Mouse (Mus musculus) kidney, postnatal 0 days (tissue): ENCODE measurements around the gene Ado. TPM values are rescaled to one million over a fixed set of nuclear protein-coding genes. Genes with fewer than 3 reads are reported as not detected.

Experiments
- ATAC-seq: fragments of 200-750 bp; cut with Nextera tagmentation; replicated peaks from 2 replicates; pipeline ENCODE4 v1.8.0; 2017; ENCODE audit warnings: low read depth, moderate number of reproducible peaks, moderate TSS enrichment, moderate library complexity; ENCODE audit not compliant: low FRiP score
- DNase-seq: peaks from one replicate; pipeline ENCODE4 v3.0.0-alpha.2; 2016; ENCODE audit warnings: low spot score
- H3K27ac ChIP-seq: fragments of 300-500 bp; sonication (generic); 2 replicates; pipeline ENCODE4 v1.5.1; 2014; ENCODE audit warnings: mild to moderate bottlenecking
- H3K27me3 ChIP-seq: fragments of 300-500 bp; sonication (generic); 2 replicates; pipeline ENCODE4 v1.6.1; 2014; ENCODE audit warnings: low read length, mixed read lengths; ENCODE audit not compliant: insufficient read depth
- H3K36me3 ChIP-seq: fragments of 300-500 bp; sonication (generic); 2 replicates; pipeline ENCODE4 v1.6.1; 2014; ENCODE audit warnings: low read length, mixed read lengths; ENCODE audit not compliant: insufficient read depth
- H3K4me1 ChIP-seq: fragments of 300-500 bp; sonication (generic); replicated peaks from 2 replicates; pipeline ENCODE4 v1.6.1; 2014; ENCODE audit warnings: antibody characterized with exemption, low read length, mixed read lengths; ENCODE audit not compliant: insufficient read depth
- H3K4me2 ChIP-seq: fragments of 300-500 bp; sonication (generic); 2 replicates; pipeline ENCODE4 v1.6.1; 2014; ENCODE audit warnings: mild to moderate bottlenecking, low read length, moderate library complexity, mixed read lengths
- H3K4me3 ChIP-seq: fragments of 300-500 bp; sonication (generic); replicated peaks from 2 replicates; pipeline ENCODE4 v1.5.1; 2014; ENCODE audit warnings: low read depth, low read length
- H3K9ac ChIP-seq: fragments of 300-500 bp; sonication (generic); 2 replicates; pipeline ENCODE4 v1.6.1; 2014; ENCODE audit warnings: low read depth, low read length
- H3K9me3 ChIP-seq: fragments of 300-500 bp; sonication (generic); replicated peaks from 2 replicates; pipeline ENCODE4 v1.6.1; 2016; ENCODE audit warnings: low read length, inconsistent platforms, mixed read lengths
- CTCF ChIP-seq: IDR thresholded peaks from 2 replicates; pipeline ENCODE4 v1.5.1; 2016; ENCODE audit warnings: antibody characterized with exemption, low read depth, mild to moderate bottlenecking, moderate library complexity
- WGBS: fragments of 180-500 bp; shearing (Covaris S2); extraction: QIAGEN DNeasy Blood & Tissue Kit; methylation state at CpG from one replicate; pipeline ENCODE4 v1.1.7; 2014; 5-methylcytosine and 5-hydroxymethylcytosine counted together
- polyA plus RNA-seq: library from polyadenylated mRNA; unstranded; fragments of >200 nt; fragmentation: Nextera tagmentation; extraction: Ambion mirVana; gene quantifications from 2 replicates; pipeline ENCODE4 v1.2.1, GENCODE M21; 2015

Gene Ado
- polyA plus RNA-seq, 1 experiment from 2014 or later = 51.2 TPM

- WGBS = 83% methylated on average over 7 of the region's 7 CpGs
- Histone ChIP-seq H3K27ac (no peak overlapping the region), H3K27me3 (no peaks in the 10 kb centered on the region), H3K4me2 (no peak overlapping the region), H3K4me3 (no peak overlapping the region), H3K9me3 (no peaks in the 10 kb centered on the region), H3K36me3 (no peaks in the 10 kb centered on the region), H3K9ac (no peak overlapping the region), H3K4me1 (no peaks in the 10 kb centered on the region)
- no peak for TF ChIP-seq CTCF
- DNase-seq (no peak), ATAC-seq (no peak)
Observed at GRCm38 (mm10) chr10:67524694-67525093, 24.1 kb downstream of the Ado start.

GRCm38 (mm10) chr10:67524130-67524529, 24.6 kb downstream of the Ado start:
- H3K36me3 ChIP-seq = no peaks in the 10 kb centered on the region
- no peaks in the 10 kb centered on the region for H3K4me1 ChIP-seq
- no peaks in the 10 kb centered on the region for H3K27me3 ChIP-seq
- no peak overlapping the region for H3K27ac ChIP-seq
- DNase-seq (no peak), ATAC-seq (no peak)
- TF ChIP-seq CTCF = no peak
- 82% methylated on average over 3 of the region's 3 CpGs for WGBS
- no peak overlapping the region for H3K9ac ChIP-seq
- H3K4me3 ChIP-seq = no peak overlapping the region
- no peak overlapping the region for H3K4me2 ChIP-seq
- H3K9me3 ChIP-seq = no peaks in the 10 kb centered on the region

DNA sequence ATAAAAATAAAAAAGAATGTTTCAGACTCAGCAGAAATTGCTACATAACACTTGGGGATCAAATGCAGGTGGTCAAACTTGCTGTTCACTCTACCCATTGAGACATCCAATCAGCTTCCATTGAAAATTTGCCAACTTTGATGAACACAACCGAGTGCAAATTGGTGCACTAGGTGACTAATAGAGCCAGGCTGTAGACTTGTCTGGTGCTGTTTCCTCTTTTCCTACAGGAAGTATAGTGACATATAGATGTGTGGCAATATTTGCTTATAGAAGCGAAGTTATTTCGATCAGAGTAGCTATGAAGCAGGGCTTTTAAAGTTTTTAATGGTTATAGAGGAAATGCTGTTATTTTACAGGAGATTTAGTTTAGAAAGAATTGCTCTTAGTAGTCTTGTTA, 30.0 kb downstream of the Ado start:
- no peaks in the 10 kb centered on the region for H3K4me1 ChIP-seq
- no peak for DNase-seq
- H3K4me2 ChIP-seq = no peak overlapping the region
- H3K27ac ChIP-seq = no peak overlapping the region
- no peak overlapping the region for H3K9ac ChIP-seq
- no peaks in the 10 kb centered on the region for H3K36me3 ChIP-seq
- no peaks in the 10 kb centered on the region for H3K9me3 ChIP-seq
- ATAC-seq = no peak
- no peak overlapping the region for H3K4me3 ChIP-seq
- TF ChIP-seq CTCF = no peak
- no peaks in the 10 kb centered on the region for H3K27me3 ChIP-seq
- WGBS = 83% methylated on average over 3 of the region's 3 CpGs

DNA sequence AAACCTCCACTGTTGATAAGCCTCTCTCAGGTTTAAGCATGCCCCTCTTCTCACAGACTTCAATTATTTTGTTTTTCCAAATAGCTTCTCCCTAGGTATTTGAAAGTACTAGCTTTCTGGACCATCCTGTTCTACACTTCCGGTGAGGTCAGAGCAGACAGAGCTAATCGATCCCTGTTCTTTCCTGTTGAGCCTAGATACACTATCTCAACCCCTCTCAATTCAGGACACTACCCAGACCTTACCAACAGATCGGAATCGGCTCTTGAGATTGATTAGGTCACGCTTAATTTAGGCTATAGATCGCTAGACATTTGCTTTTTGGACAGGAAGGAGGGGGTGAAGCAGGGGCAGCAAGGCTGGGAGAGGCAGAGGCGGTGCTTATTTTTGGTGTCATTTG, 35.9 kb downstream of the Ado start:
- no peak for TF ChIP-seq CTCF
- DNase-seq (no peak), ATAC-seq (no peak)
- Histone ChIP-seq H3K27ac (no peak overlapping the region), H3K4me3 (no peak overlapping the region), H3K4me1 (no peaks in the 10 kb centered on the region), H3K27me3 (no peaks in the 10 kb centered on the region), H3K36me3 (no peaks in the 10 kb centered on the region), H3K9me3 (no peaks in the 10 kb centered on the region), H3K9ac (no peak overlapping the region), H3K4me2 (no peak overlapping the region)
- WGBS = 56% methylated on average over 7 of the region's 7 CpGs

GRCm38 (mm10) chr10:67512211-67512610, 36.5 kb downstream of the Ado start:
- no peak for TF ChIP-seq CTCF
- Histone ChIP-seq H3K4me1 (no peaks in the 10 kb centered on the region), H3K9me3 (no peaks in the 10 kb centered on the region), H3K36me3 (no peaks in the 10 kb centered on the region), H3K4me2 (no peak overlapping the region), H3K27me3 (no peaks in the 10 kb centered on the region), H3K27ac (no peak overlapping the region), H3K4me3 (no peak overlapping the region), H3K9ac (no peak overlapping the region)
- no peak for DNase-seq
- ATAC-seq = no peak
- WGBS = 65% methylated on average over 8 of the region's 8 CpGs

- Histone ChIP-seq H3K4me3 (no peak overlapping the region), H3K27me3 (no peaks in the 10 kb centered on the region), H3K4me1 (no peaks in the 10 kb centered on the region), H3K36me3 (no peaks in the 10 kb centered on the region), H3K27ac (no peak overlapping the region), H3K9ac (no peak overlapping the region), H3K9me3 (no peaks in the 10 kb centered on the region), H3K4me2 (no peak overlapping the region)
- DNase-seq (no peak), ATAC-seq (no peak)
- WGBS = 69% methylated on average over 3 of the region's 3 CpGs
- no peak for TF ChIP-seq CTCF
Observed at GRCm38 (mm10) chr10:67505248-67505647, 43.5 kb downstream of the Ado start.

- DNase-seq (no peak), ATAC-seq (no peak)
- H3K9me3 ChIP-seq = no peaks in the 10 kb centered on the region
- no peaks in the 10 kb centered on the region for H3K27me3 ChIP-seq
- no peak for TF ChIP-seq CTCF
- H3K36me3 ChIP-seq = no peaks in the 10 kb centered on the region
- 60% methylated on average over 5 of the region's 5 CpGs for WGBS
- H3K9ac ChIP-seq = no peak overlapping the region
- no peak overlapping the region for H3K27ac ChIP-seq
- no peak overlapping the region for H3K4me3 ChIP-seq
- H3K4me1 ChIP-seq = no peaks in the 10 kb centered on the region
- no peak overlapping the region for H3K4me2 ChIP-seq
Observed at GRCm38 (mm10) chr10:67504046-67504445, 44.7 kb downstream of the Ado start.
